Mouse (Mus musculus) kidney, adult 11 months (tissue): Measurements from ENCODE around the gene Sik3.

ENCODE experiments used
- DNase-seq: peaks from one replicate; pipeline ENCODE4 v3.0.0; 2022

The Sik3 gene

DNA sequence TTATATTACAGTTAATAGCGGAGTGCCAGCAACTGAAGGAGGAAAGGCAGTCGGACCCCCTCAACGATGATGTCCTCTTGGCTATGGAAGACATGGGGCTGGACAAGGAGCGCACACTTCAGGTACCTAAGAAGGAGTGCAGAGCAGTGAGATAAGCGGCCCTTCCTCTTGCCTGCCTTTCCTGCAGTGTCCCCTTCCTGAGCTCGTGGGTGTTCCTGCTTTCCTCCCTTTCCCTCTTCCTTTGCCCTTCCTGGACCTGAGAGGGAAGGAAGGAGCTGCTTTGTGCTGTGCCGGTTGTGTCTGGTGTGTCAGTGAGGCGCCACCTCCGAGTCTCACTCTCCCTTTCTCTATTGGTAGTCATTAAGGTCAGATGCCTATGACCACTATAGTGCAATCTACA is 182.2 kb downstream of the Sik3 start:
- DNase-seq, result no peak

DNA sequence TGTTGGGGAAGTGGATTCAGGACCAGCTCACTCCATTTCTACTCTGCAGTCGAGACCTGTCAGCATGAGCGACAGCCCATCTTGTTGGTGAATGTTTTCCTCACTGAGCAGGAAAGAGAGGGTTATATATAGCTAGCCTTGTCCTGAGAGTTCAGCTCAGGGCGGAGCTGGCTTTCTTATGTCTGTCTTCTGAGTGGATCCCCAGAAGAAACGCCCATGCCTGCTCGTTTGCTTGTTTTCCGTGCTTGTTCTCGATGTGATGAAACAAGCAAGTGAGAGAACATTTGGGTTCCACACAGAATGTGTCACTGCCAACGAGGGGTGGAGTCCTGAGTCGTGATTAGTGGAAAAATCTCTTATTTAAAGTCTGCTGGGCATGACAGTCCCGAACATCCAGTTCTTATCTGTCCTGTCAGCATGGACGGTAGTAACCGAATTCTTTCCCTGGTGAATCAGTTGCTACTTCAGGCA is 184.1 kb downstream of the Sik3 start:
- peak; percentile 47 for DNase-seq

GRCm38 (mm10) chr9:46198461-46198860 is 185.8 kb downstream of the Sik3 start:
- no peak for DNase-seq

GRCm38 (mm10) chr9:46198936-46199335 is 186.3 kb downstream of the Sik3 start:
- no peak for DNase-seq

DNA sequence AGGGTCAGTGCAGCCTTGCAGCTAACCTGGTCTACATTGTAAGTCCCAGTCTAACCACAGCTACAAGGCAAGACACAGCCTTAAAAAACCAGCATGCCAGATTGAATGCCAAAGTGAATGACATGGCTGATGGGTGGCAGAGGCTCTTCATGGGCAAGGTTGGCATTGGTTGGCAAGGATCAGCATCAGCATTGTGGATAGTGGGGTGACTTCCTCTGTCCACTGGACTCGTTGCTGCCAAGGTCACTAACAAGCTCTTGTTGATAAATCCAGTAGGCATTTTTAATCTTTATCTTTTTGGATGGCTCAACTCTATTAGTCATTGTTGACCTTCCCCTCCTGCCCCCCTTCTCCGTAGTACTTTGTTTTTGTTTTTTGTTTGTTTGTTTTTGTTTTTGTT is 187.0 kb downstream of the Sik3 start:
- DNase-seq, result no peak

- DNase-seq, result peak; percentile 76
These were observed 194.3 kb downstream of the Sik3 start for GRCm38 (mm10) chr9:46206834-46207500.

- DNase-seq, result no peak
These were observed 194.9 kb downstream of the Sik3 start for GRCm38 (mm10) chr9:46207501-46207869.

DNA sequence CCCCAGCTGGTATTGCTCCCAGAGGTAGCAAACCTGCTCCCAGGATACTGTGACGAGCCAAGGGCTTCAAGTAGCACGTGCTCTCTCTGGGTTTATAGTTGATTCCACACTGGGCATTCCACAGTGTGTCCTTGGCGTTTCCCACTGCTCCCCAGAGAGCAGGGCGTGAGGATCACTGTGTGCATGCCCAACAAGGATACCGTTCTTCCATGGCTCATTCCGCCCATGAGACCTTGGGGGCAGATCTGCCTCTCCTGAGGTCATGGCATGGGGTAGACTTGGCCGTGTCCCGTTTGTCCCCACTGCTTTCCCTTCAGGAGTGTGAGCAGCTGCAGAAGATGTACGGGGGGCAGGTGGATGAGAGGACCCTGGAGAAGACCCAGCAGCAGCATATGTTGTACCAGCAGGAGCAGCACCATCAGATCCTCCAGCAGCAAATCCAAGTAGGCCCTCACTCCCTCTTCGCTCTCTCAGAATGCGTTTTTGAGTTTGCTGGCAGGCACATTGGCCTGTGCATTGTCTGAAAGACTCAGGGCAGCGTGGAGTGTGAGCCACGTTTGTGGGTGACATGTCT is 195.9 kb downstream of the Sik3 start:
- no peak for DNase-seq

- DNase-seq, result no peak
These were observed 197.9 kb downstream of the Sik3 start for GRCm38 (mm10) chr9:46210473-46210872.

GRCm38 (mm10) chr9:46214276-46214675 is 201.7 kb downstream of the Sik3 start:
- DNase-seq, result no peak

GRCm38 (mm10) chr9:46214946-46215337 is 202.3 kb downstream of the Sik3 start:
- no peak for DNase-seq

DNA sequence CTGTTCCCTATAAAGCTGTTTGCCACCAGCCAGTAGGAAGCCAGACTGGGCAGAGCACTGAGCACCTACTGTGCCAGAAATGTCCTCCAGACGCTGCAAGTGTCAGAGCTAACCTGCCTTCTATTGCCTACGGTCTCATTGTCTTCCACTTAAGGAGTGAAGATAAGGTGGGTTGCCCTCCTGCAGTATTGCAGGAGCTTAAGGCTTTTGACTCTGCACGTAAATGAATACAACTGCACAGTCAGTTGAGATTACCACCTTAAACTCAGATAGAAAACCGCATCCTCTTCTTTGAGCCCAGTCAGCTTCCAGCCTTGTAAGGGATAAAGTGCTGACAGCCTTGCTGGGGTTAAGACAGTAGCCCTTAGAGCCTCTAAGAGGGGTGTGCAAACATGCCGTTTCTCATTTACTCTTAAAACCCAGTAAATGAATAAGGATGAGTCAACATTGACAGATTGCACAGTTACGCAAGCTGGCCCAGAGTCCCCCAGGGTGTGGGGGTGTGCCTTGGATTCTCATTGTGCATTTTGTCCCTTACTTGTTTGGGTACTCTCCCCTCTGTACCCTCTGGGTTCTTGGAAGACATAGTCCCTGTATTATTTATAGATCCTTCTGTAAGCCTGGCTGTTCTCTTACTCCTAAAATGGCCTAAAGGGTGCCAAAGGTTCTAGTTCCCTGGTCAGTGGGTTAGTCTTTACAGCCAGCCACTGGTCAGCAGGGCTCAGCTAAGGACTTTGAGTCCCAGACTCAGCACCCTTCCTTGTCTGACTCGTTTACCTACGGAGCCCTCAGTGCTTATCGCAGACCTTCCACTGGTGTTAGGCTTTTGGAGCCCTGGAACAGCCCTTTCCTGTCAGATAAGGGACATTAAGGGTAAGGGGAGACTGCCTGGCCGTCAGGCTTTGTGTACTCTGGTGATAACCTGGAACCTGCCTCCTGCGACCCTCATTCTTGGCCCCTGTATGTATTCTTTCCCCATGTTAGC is 203.0 kb downstream of the Sik3 start:
- peak; percentile 45 for DNase-seq

GRCm38 (mm10) chr9:46216744-46217470 is 204.3 kb downstream of the Sik3 start:
- no peak for DNase-seq

- no peak for DNase-seq
These were observed 205.6 kb downstream of the Sik3 start for GRCm38 (mm10) chr9:46218176-46218575.

DNA sequence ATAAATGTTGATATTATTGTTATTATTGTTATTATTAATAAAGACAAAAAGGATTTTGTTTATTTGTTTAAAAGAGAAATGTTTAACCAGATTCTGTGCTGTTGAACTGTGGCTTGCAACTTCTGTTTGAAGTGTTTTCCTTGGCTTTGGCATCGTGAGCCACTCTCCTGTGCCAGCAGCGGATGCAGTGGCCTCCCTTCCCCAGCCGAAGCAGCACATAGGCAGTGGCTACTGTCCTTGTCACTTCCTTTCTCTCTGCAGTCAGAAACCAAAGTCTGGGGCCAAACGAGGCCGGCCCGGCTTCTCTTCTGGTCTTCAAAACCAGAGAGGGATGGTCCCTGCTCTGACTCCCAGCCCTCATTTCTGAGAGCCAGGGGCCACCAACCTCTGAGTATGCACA is 210.5 kb downstream of the Sik3 start:
- no peak for DNase-seq

DNA sequence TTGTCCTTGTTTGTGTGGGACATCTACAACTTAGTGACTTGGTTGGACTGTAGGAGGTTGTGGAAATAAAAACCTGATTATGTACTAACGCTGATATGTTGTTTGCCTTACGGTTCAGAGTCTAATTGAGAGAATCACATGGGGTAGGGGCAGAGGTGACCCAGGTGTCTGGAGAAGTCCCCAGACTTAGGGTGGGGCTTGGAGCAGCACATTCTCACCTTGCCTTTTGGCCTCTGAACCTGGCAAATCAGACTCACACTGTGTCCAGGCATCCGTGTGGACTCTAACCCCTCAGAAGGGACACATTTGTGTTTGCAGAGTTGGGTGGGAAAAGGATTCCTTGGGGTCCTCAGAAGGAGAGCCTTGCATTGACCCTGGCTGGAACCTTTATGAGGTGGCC is 211.5 kb downstream of the Sik3 start:
- no peak for DNase-seq

- DNase-seq, result no peak
These were observed 212.5 kb downstream of the Sik3 start for GRCm38 (mm10) chr9:46224945-46225660.

GRCm38 (mm10) chr9:46227064-46227614 is 214.5 kb downstream of the Sik3 start:
- DNase-seq, result no peak

DNA sequence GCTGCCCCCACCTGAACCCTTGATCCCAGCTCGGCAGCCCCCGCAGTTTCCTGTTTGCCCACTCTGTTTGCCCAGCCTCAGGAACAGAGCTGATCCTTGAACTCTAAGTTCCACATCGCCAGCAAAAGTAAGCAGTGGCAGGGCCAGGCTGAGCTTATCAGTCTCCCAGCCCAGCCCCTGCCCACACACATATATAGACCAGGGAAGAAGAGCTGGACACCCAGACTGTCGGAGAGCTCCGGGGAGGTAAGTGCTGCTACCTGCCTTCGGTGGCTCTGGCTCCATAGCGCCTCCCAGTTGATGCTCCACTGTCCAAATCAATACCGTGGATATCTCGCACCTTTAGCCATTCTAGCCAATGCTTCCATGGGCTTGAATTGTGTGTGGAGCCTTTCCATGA is 215.9 kb downstream of the Sik3 start, which contains the start of gene Apoa1:
TSS of gene Apoa1 (plus strand) at position 90 of the 400 bp plus-strand sequence.
- DNase-seq, result no peak

GRCm38 (mm10) chr9:46229573-46230449 is 217.2 kb downstream of the Sik3 start:
- peak; percentile 90 for DNase-seq

DNA sequence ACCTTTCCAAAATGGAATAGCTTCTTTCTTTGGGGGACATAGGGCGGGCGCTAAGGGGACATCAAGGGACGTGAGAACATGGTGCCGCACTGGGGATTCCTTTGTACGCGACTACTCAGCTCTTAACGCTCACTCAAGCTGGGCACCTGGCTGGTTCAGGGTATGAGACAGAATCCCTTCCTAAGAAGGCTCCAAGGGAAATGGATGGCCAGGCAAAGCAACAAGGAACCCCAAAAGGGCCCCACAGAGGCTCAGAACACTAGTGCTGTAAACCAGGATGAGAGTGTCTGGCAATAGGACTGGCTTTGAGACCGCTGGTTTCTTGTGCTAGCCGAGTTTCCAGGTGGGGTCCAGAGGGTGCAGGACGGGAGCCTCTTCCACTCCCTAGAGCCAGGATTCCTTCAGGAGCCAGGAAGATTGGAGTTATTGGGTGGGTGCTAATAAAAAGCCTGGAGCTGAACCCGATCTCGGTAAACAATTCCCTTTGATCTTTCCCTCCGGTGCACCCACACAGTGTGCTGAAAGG is 217.9 kb downstream of the Sik3 start:
- no peak for DNase-seq
